Mouse (Mus musculus) forebrain, embryonic 14.5 days (tissue): ENCODE measurements around the gene Hyal1. TPM values are rescaled to one million over a fixed set of nuclear protein-coding genes. Genes with fewer than 3 reads are reported as not detected.
A peak's percentile ranks its signal among the peaks of the same experiment; 100 is the strongest.

Experiments
- ATAC-seq: fragments of 200-750 bp; cut with Nextera tagmentation; 2 replicates; pipeline ENCODE4 v1.8.0; 2017; ENCODE audit warnings: mild to moderate bottlenecking, moderate library complexity
- DNase-seq: peaks from one replicate; pipeline ENCODE4 v3.0.0-alpha.2; 2015; ENCODE audit warnings: low spot score
- H3K27ac ChIP-seq: fragments of 300-500 bp; sonication (generic); 2 replicates; pipeline ENCODE4 v1.5.1; 2014; ENCODE audit warnings: low read depth, mild to moderate bottlenecking, control low read depth, low read length, moderate library complexity
- H3K27me3 ChIP-seq: fragments of 300-500 bp; sonication (generic); replicated peaks from 2 replicates; pipeline ENCODE4 v1.6.1; 2014; ENCODE audit warnings: low read length, control low read depth, mixed read lengths; ENCODE audit not compliant: control insufficient read depth, insufficient read depth
- H3K36me3 ChIP-seq: fragments of 300-500 bp; sonication (generic); 2 replicates; pipeline ENCODE4 v1.6.1; 2014; ENCODE audit warnings: low read length, control low read depth; ENCODE audit not compliant: control insufficient read depth, insufficient read depth
- H3K4me1 ChIP-seq: fragments of 300-500 bp; sonication (generic); 2 replicates; pipeline ENCODE4 v1.6.1; 2014; ENCODE audit warnings: antibody characterized with exemption, low read length, control low read depth; ENCODE audit not compliant: control insufficient read depth, insufficient read depth
- H3K4me2 ChIP-seq: fragments of 300-500 bp; sonication (generic); 2 replicates; pipeline ENCODE4 v1.6.1; 2014; ENCODE audit warnings: mild to moderate bottlenecking, control low read depth, low read length
- H3K4me3 ChIP-seq: fragments of 300-500 bp; sonication (generic); 2 replicates; pipeline ENCODE4 v1.5.1; 2014; ENCODE audit warnings: low read depth, low read length, control low read depth
- H3K9ac ChIP-seq: fragments of 300-500 bp; sonication (generic); 2 replicates; pipeline ENCODE4 v1.6.1; 2014; ENCODE audit warnings: mild to moderate bottlenecking, low read length, control low read depth, moderate library complexity
- H3K9me3 ChIP-seq: fragments of 300-500 bp; sonication (generic); replicated peaks from 2 replicates; pipeline ENCODE4 v1.6.1; 2016; ENCODE audit warnings: low read length, control low read depth, mixed read lengths; ENCODE audit not compliant: control insufficient read depth
- WGBS: fragments of 180-500 bp; shearing (Covaris S2); extraction: QIAGEN DNeasy Blood & Tissue Kit; methylation state at CpG from one replicate; pipeline ENCODE4 v1.1.7; 2014; 5-methylcytosine and 5-hydroxymethylcytosine counted together
- polyA plus RNA-seq: library from polyadenylated mRNA; unstranded; fragments of >200 nt; fragmentation: Nextera tagmentation; extraction: Ambion mirVana; gene quantifications from 2 replicates; pipeline ENCODE4 v1.2.1, GENCODE M21; 2014

The Hyal1 gene
- polyA plus RNA-seq, result 2.6 and 3.3 TPM in 2 replicates

DNA sequence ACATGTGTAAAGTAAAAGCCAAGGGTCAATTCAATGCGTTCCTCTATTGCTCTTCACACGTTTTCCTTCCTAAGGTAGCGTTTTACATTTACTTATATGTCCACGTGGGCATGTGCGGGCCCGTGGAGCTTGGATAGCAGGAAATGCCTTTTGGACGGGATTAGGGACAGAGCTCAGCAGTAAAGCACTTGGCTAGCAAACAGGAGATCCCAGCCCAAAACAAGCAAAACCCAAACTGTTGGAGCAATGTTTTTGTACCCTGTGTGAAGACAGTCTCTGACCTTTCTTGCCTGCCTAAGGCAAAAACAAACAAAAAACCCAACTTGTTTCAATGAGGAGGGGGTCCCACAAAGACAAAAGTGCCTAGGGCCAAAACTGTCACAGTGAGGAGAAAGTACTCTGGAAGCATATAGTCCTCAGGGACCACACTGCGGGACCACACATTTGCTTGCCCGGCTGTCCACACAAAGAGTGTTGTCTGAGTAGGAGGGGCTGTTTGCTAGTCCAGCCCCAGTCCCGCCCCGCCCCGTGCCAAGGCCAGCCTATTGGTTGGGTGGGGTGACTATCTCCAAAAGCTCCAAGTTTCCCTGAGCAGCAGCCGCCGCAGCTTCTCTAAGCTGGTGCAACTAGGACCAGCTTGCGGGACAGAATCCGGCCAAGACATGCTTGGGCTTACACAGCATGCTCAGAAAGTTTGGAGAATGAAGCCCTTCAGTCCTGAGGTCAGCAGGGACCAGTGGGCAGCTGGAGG is at the start of gene Hyal1:
TSS of gene Hyal1 (plus strand) at position 571 of the 751 bp plus-strand sequence.
- 26% methylated on average over 16 of the region's 16 CpGs for WGBS
- no peaks in the 10 kb centered on the region for H3K27me3 ChIP-seq
- peak within 1 kb of the TSS; percentile 58; the same call in 1 of the 2 replicates for H3K27ac ChIP-seq
- peaks cover 29% of the 10 kb centered on the region for H3K36me3 ChIP-seq
- peaks cover 13% of the 10 kb centered on the region for H3K4me1 ChIP-seq
- ATAC-seq (peak; percentile 69), DNase-seq (peak; percentile 82)
- no peaks in the 10 kb centered on the region for H3K9me3 ChIP-seq
- H3K9ac ChIP-seq, result peak within 1 kb of the TSS; percentile 38; the same call in 1 of the 2 replicates
- peak within 1 kb of the TSS; percentile 46 for H3K4me2 ChIP-seq
- H3K4me3 ChIP-seq, result 0 out of 2 replicates have a peak within 1 kb of the TSS, but pooled peaks have one; percentile 11

DNA sequence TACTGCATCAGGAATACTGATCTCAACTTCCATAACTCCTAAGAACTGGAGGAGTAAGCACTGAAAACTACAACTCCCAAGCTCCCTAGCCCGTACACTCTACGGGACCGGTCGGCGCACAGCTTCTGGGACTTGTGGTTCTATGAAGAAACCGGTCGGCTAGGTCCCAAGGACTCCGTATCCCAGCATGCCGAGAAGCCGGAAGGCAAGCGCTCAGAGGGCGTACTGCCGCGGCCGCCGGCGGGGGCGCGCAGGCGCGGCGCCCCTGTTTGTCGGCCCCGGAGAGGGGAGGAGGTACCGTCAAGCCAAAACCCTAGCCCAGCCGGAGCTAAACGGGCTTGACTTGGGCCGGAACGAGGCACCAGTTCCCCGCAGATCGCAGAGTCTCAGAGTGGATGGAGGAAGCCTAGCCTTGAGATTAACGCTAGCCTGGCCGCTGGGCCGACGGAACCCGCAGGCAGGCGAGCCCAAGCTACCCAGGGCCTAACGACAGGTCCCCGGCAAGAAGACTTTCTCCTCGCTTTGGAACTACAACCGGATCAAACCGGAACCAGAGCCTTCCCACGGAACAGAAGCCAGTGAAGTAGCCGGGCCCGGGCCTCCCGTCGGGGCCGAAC is 42.8 kb upstream of the Hyal1 start, which contains the start of gene Tmem115:
TSS of gene Tmem115 (plus strand) at position 155 of the 617 bp plus-strand sequence.
- Histone ChIP-seq H3K36me3 (peaks cover 24% of the 10 kb centered on the region), H3K27me3 (no peaks in the 10 kb centered on the region), H3K4me3 (peak within 1 kb of the TSS; percentile 97), H3K4me2 (peak within 1 kb of the TSS; percentile 100), H3K27ac (peak within 1 kb of the TSS; percentile 58; the same call in 1 of the 2 replicates), H3K9me3 (no peaks in the 10 kb centered on the region), H3K4me1 (peaks cover 22% of the 10 kb centered on the region), H3K9ac (peak within 1 kb of the TSS; percentile 88)
- peak; percentile 99 for DNase-seq
- peak; percentile 99 for ATAC-seq
- WGBS, result under 1% methylated on average over 45 of the region's 48 CpGs

DNA sequence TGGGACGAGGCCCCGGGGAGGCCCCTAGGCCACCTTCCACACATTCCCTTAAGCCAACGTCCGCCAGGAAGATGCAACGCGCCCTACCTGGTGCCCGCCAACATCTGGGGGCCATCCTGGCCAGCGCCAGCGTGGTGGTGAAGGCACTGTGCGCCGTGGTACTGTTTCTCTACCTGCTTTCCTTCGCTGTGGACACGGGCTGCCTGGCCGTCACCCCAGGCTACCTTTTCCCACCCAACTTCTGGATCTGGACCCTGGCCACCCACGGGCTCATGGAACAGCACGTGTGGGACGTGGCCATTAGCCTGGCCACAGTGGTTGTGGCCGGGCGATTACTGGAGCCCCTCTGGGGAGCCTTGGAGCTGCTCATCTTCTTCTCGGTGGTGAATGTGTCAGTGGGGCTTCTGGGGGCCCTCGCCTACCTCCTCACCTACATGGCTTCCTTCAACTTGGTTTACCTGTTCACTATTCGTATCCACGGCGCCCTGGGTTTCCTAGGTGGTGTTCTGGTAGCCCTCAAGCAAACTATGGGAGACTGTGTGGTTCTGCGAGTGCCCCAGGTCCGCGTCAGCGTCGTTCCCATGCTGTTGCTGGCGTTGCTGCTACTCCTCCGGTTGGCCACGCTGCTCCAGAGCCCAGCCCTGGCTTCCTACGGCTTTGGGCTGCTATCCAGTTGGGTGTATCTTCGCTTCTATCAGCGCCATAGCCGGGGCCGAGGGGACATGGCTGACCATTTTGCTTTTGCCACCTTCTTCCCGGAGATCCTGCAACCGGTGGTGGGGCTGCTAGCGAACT is 42.1 kb upstream of the Hyal1 start:
- DNase-seq, result no peak
- no peaks in the 10 kb centered on the region for H3K9me3 ChIP-seq
- peaks cover 22% of the 10 kb centered on the region for H3K4me1 ChIP-seq
- under 1% methylated on average over 40 of the region's 40 CpGs for WGBS
- H3K4me2 ChIP-seq, result peak overlapping the region; percentile 100
- peak; percentile 18 for ATAC-seq
- peak overlapping the region; percentile 97 for H3K4me3 ChIP-seq
- no peaks in the 10 kb centered on the region for H3K27me3 ChIP-seq
- H3K9ac ChIP-seq, result peak overlapping the region; percentile 88
- 0 out of 2 replicates have a peak overlapping the region, but pooled peaks have one; percentile 58 for H3K27ac ChIP-seq
- H3K36me3 ChIP-seq, result peaks cover 31% of the 10 kb centered on the region

DNA sequence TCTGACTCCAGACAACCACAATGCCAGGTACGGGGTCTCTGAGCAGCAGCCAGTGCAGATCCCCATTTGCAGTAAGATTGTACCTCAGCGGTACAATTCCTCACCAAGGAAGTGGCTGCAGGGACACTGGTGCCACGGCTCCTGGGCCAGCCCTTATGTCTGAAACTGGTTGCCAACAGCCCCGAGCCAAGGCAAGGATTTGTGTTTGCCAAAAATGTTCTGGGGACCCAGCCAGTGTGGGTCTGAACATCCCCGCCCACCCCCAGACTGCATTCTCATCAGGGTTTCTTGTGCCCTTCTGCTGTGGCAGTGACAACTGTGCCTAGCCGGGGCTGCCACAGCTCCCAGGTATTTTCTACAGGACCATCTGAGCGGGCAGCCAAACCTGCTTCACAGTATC is 38.5 kb upstream of the Hyal1 start:
- Histone ChIP-seq H3K4me3 (no peak overlapping the region), H3K27me3 (no peaks in the 10 kb centered on the region), H3K9ac (no peak overlapping the region), H3K36me3 (peaks cover 40% of the 10 kb centered on the region), H3K9me3 (no peaks in the 10 kb centered on the region), H3K4me2 (no peak overlapping the region), H3K4me1 (peaks cover 35% of the 10 kb centered on the region), H3K27ac (no peak overlapping the region)
- 90% methylated on average over 7 of the region's 7 CpGs for WGBS
- ATAC-seq (no peak), DNase-seq (no peak)

DNA sequence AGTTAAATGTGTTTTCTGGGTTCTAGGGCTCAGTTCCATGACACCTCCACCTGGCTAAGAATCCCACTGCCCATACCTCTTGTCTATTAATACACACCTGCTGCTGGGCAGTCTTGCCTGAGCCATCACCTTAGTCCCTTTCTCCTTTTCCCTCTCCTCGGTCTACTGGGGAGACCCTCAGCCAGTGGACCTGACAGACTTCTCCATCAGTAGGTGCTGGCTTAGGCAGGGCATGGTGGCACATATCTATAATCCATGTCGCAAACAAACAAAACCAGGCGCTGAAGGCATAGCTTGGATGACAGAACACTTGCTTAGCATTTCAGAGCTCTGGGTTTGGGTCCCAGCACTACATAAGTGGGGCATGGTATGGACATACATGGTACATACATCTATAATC is 38.0 kb upstream of the Hyal1 start:
- H3K36me3 ChIP-seq, result peaks cover 40% of the 10 kb centered on the region
- H3K27ac ChIP-seq, result no peak overlapping the region
- no peak overlapping the region for H3K9ac ChIP-seq
- no peaks in the 10 kb centered on the region for H3K9me3 ChIP-seq
- DNase-seq (no peak), ATAC-seq (no peak)
- H3K4me2 ChIP-seq, result no peak overlapping the region
- no peak overlapping the region for H3K4me3 ChIP-seq
- H3K27me3 ChIP-seq, result no peaks in the 10 kb centered on the region
- 90% methylated on average over 3 of the region's 3 CpGs for WGBS
- H3K4me1 ChIP-seq, result peaks cover 35% of the 10 kb centered on the region

DNA sequence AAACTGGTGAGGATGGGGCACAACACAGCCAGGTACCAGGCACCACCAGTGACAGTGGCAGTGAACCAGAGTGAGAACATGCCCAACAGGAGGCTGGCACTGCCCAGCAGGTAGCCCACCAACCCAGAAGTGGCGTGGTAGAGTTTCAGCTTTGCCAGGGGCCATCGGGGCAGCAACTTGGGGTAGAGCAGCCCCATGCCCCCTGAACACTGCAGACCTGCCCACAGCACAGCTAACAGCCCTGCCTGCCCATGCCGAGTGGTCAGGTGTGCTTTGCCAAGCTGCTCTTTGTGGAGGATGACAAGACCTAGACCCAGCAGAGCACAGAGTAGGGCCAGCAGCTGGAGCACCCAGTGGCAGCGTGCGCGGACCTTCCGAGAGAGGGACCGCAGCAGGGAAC is 36.8 kb upstream of the Hyal1 start:
- DNase-seq, result no peak
- no peak overlapping the region for H3K4me3 ChIP-seq
- no peaks in the 10 kb centered on the region for H3K9me3 ChIP-seq
- peaks cover 52% of the 10 kb centered on the region for H3K36me3 ChIP-seq
- H3K9ac ChIP-seq, result no peak overlapping the region
- ATAC-seq, result no peak
- H3K27ac ChIP-seq, result no peak overlapping the region
- WGBS, result 96% methylated on average over 8 of the region's 8 CpGs
- H3K4me1 ChIP-seq, result peaks cover 35% of the 10 kb centered on the region
- no peak overlapping the region for H3K4me2 ChIP-seq
- no peaks in the 10 kb centered on the region for H3K27me3 ChIP-seq

DNA sequence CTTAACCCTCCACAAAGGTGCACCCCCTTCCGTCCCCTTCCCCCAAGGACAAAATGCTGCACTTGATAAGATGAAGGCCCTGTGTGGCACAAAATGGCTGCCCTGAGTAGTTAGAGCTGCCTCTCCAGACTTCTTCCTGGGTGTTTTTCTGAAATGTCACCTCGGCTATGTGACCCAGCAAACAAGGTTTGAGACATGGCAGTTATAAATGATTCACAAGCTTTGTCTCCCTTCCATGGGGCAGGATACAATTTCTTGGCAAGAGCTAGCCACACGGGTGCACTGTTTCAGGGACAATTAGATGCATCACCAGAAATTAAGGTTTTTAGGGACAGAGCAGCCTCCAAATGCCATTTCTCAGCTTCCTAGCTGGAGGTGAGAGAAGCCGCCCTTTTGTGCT is 36.3 kb upstream of the Hyal1 start:
- peaks cover 32% of the 10 kb centered on the region for H3K4me1 ChIP-seq

DNA sequence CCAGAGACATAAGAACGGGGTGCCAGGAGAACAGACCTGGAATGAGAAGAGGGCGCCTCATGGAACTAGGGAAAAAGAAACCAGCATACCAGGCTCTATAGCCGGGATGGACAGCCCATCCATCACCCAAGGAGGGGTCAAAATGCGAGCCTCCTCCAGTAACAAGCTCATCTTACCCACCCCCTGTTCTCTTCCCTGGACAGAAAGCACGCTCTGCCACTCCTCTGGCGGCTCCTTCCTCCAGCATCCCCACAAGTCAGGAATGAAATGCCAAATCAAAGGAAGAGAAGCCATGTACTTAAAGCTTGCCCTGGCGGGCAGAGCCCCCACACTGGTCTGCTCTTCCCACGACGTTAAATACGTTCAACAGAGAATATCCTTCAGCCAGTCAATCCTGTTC is 35.7 kb upstream of the Hyal1 start:
- no peak for DNase-seq
- WGBS, result 44% methylated on average over 10 of the region's 10 CpGs
- Histone ChIP-seq H3K4me1 (peaks cover 26% of the 10 kb centered on the region), H3K9me3 (no peaks in the 10 kb centered on the region), H3K4me2 (peak overlapping the region; percentile 95), H3K36me3 (peaks cover 52% of the 10 kb centered on the region), H3K27me3 (no peaks in the 10 kb centered on the region), H3K4me3 (peak overlapping the region; percentile 62), H3K27ac (no peak overlapping the region), H3K9ac (peak overlapping the region; percentile 69)
- ATAC-seq, result no peak

More for the DNA sequence above, 36.3 kb upstream of the Hyal1 start:
- Histone ChIP-seq H3K27me3 (no peaks in the 10 kb centered on the region), H3K9ac (no peak overlapping the region), H3K27ac (no peak overlapping the region), H3K4me2 (0 out of 2 replicates have a peak overlapping the region, but pooled peaks have one; percentile 95), H3K9me3 (no peaks in the 10 kb centered on the region), H3K36me3 (peaks cover 52% of the 10 kb centered on the region), H3K4me3 (0 out of 2 replicates have a peak overlapping the region, but pooled peaks have one; percentile 62)
- DNase-seq (no peak), ATAC-seq (no peak)
- WGBS, result 87% methylated on average over 4 of the region's 4 CpGs
